Mouse (Mus musculus) Patski (cell line): Measurements from ENCODE around the gene Rab3c. TPM values are rescaled to one million over a fixed set of nuclear protein-coding genes. Genes with fewer than 3 reads are reported as not detected.

Experiments
- ATAC-seq: fragments of 100-300 bp; one replicate; pipeline ENCODE4 v1.8.0; 2021
- CTCF ChIA-PET: fragments of 350-600 bp; sonication (Branson Sonifier 250); formaldehyde crosslinking; loops from one replicate; lab custom pipeline; 2022; ENCODE audit warnings: inconsistent platforms; lab: Charles Lee
- POLR2A ChIA-PET: fragments of 350-600 bp; sonication (Branson Sonifier 250); formaldehyde crosslinking; loops from one replicate; lab custom pipeline; 2022; ENCODE audit warnings: antibody characterized with exemption, inconsistent platforms; lab: Charles Lee
- DNase-seq: peaks from one replicate; pipeline ENCODE4 v3.0.0-alpha.2; 2011; ENCODE audit warnings: low read depth, low spot score
- H3K27me3 ChIP-seq: fragments of 371-371 bp; one replicate; pipeline ENCODE4 v1.5.1; 2021
- CTCF ChIP-seq: fragments of 100-300 bp; IDR thresholded peaks from one replicate; pipeline ENCODE4 v1.5.1; 2021
- in situ Hi-C: fragments of 300-500 bp; cut with MboI; formaldehyde crosslinking; loops from 3 replicates; pipeline ENCODE4 v1.11.1; 2018; ENCODE audit warnings: low pct_unique_long_range_greater_than_20kb, mixed read lengths
- polyA plus RNA-seq: library from polyadenylated mRNA; unstranded; gene quantifications from one replicate; pipeline ENCODE4 v1.2.3, GENCODE M21; 2021

Rab3c gene
- polyA plus RNA-seq, 1 experiment from 2014 or later = not detected

GRCm38 (mm10) chr13:110093720-110094685 lies 186.8 kb downstream of the Rab3c start:
- ATAC-seq (no peak), DNase-seq (no peak)
- no peak for TF ChIP-seq CTCF
- POLR2A ChIA-PET = interaction anchor here (0.6 kb wide), 1 partner anchor 208 kb away, joined by 6 read pairs; no protein-coding TSS in a partner anchor
- in situ Hi-C loops = no loop called here
- no peaks in the 10 kb centered on the region for H3K27me3 ChIP-seq
- CTCF ChIA-PET = no interaction called here

- TF ChIP-seq CTCF = no peak
- H3K27me3 ChIP-seq = peaks cover 7% of the 10 kb centered on the region
- POLR2A ChIA-PET = no interaction called here
- ATAC-seq (no peak), DNase-seq (no peak)
- in situ Hi-C loops = no loop called here
- CTCF ChIA-PET = no interaction called here
Measured at GRCm38 (mm10) chr13:110083961-110084360, 196.8 kb downstream of the Rab3c start.

- ATAC-seq (no peak), DNase-seq (no peak)
- ChIA-PET POLR2A (no interaction called here), CTCF (no interaction called here)
- TF ChIP-seq CTCF = no peak
- in situ Hi-C loops = no loop called here
- H3K27me3 ChIP-seq = peaks cover 9% of the 10 kb centered on the region
Measured at GRCm38 (mm10) chr13:110081174-110081573, 199.6 kb downstream of the Rab3c start.

GRCm38 (mm10) chr13:110075587-110075986 lies 205.2 kb downstream of the Rab3c start:
- no peak for DNase-seq
- ATAC-seq = no peak
- in situ Hi-C loops = no loop called here
- peaks cover 8% of the 10 kb centered on the region for H3K27me3 ChIP-seq
- CTCF ChIA-PET = interaction anchor here (1.4 kb wide), 1 partner anchor 292 kb away, joined by 3 read pairs; no protein-coding TSS in a partner anchor
- no peak for TF ChIP-seq CTCF
- POLR2A ChIA-PET = no interaction called here

GRCm38 (mm10) chr13:110074180-110074579 lies 206.6 kb downstream of the Rab3c start:
- in situ Hi-C loops = loop anchor here (25.0 kb wide), 1 partner anchor 1313 kb away; no protein-coding TSS in a partner anchor
- ChIA-PET CTCF (interaction anchor here (1.4 kb wide), 1 partner anchor 294 kb away, joined by 3 read pairs; no protein-coding TSS in a partner anchor), POLR2A (no interaction called here)
- no peak for TF ChIP-seq CTCF
- DNase-seq (no peak), ATAC-seq (no peak)
- H3K27me3 ChIP-seq = peaks cover 8% of the 10 kb centered on the region

- ChIA-PET CTCF (interaction anchor here (1.2 kb wide), 1 partner anchor 299 kb away, joined by 3 read pairs; no protein-coding TSS in a partner anchor), POLR2A (no interaction called here)
- DNase-seq (no peak), ATAC-seq (no peak)
- H3K27me3 ChIP-seq = peaks cover 7% of the 10 kb centered on the region
- in situ Hi-C loops = loop anchor here (25.0 kb wide), 1 partner anchor 1320 kb away; no protein-coding TSS in a partner anchor
- no peak for TF ChIP-seq CTCF
Measured at GRCm38 (mm10) chr13:110067149-110067548, 213.6 kb downstream of the Rab3c start.

- no peak for ATAC-seq
- ChIA-PET CTCF (no interaction called here), POLR2A (no interaction called here)
- in situ Hi-C loops = loop anchor here (25.0 kb wide), 1 partner anchor 1321 kb away; no protein-coding TSS in a partner anchor
- no peak for DNase-seq
- TF ChIP-seq CTCF = no peak
- H3K27me3 ChIP-seq = peaks cover 7% of the 10 kb centered on the region
Measured at GRCm38 (mm10) chr13:110066674-110067073, 214.1 kb downstream of the Rab3c start.

- H3K27me3 ChIP-seq = peaks cover 31% of the 10 kb centered on the region
- TF ChIP-seq CTCF = peak; percentile 75
- in situ Hi-C loops = loop anchor here (5.0 to 25.0 kb wide), 2 partner anchors 299 to 1324 kb away; no protein-coding TSS in a partner anchor
- ChIA-PET CTCF (no interaction called here), POLR2A (interaction anchor here (0.7 kb wide), 1 partner anchor 245 kb away, joined by 5 read pairs; no protein-coding TSS in a partner anchor)
- DNase-seq = peak; percentile 24
- peak; percentile 77 for ATAC-seq
Measured at GRCm38 (mm10) chr13:110062835-110063411, 217.9 kb downstream of the Rab3c start.

GRCm38 (mm10) chr13:110062288-110062687 lies 218.5 kb downstream of the Rab3c start:
- peak; percentile 64 for ATAC-seq
- H3K27me3 ChIP-seq = peaks cover 28% of the 10 kb centered on the region
- no peak for TF ChIP-seq CTCF
- in situ Hi-C loops = loop anchor here (5.0 to 25.0 kb wide), 2 partner anchors 300 to 1325 kb away; no protein-coding TSS in a partner anchor
- CTCF ChIA-PET = interaction anchor here (1.7 kb wide), 1 partner anchor 306 kb away, joined by 3 read pairs; no protein-coding TSS in a partner anchor
- POLR2A ChIA-PET = no interaction called here
- no peak for DNase-seq

- no peak for DNase-seq
- CTCF ChIA-PET = interaction anchor here (1.2 to 1.5 kb wide), 2 partner anchors 14 to 313 kb away, joined by 3 read pairs; no protein-coding TSS in a partner anchor
- in situ Hi-C loops = loop anchor here (25.0 kb wide), 1 partner anchor 1333 kb away; no protein-coding TSS in a partner anchor
Measured at GRCm38 (mm10) chr13:110054538-110054937, 226.3 kb downstream of the Rab3c start.

More at GRCm38 (mm10) chr13:110054538-110054937, 226.3 kb downstream of the Rab3c start:
- H3K27me3 ChIP-seq = peaks cover 39% of the 10 kb centered on the region
- POLR2A ChIA-PET = no interaction called here
- no peak for ATAC-seq
- TF ChIP-seq CTCF = no peak
